Mouse (Mus musculus): Measurements from ENCODE around the gene Lrrc38.

- TF ChIP-seq CTCF (IDR thresholded peaks at IDR 0.05; ENCODE audit: control insufficient read depth, insufficient read depth, insufficient read length): no peak
- TF ChIP-seq CEBPB (IDR thresholded peaks at IDR 0.05; ENCODE audit: low read depth): no peak
- TF ChIP-seq FOSL1 (IDR thresholded peaks at IDR 0.05; ENCODE audit: insufficient read depth, low read length, poor library complexity, severe bottlenecking): no peak
- TF ChIP-seq USF1 (IDR thresholded peaks at IDR 0.05; ENCODE audit: low read depth): no peak
- no peak for TF ChIP-seq MAX (IDR thresholded peaks at IDR 0.05)
- no peak for TF ChIP-seq MYOD1 (IDR thresholded peaks at IDR 0.05; ENCODE audit: control insufficient read depth, insufficient read length, low read depth)
- no peak for TF ChIP-seq MYOG (IDR thresholded peaks at IDR 0.05; ENCODE audit: control insufficient read depth, extremely low read depth, insufficient read length)
Measured at GRCm38 (mm10) chr4:143324925-143325624, 24.5 kb upstream of the Lrrc38 start.
